Mouse (Mus musculus) forebrain, postnatal 0 days (tissue): ENCODE measurements at regions not wholly inside any gene's neighbourhood (a gene's known extent, or its start where the extent isn't known, plus 50 kb on each side); places are given as distances from the start of the nearest gene placed in this dataset.

Experiments used
- ATAC-seq: fragments of 200-750 bp; cut with Nextera tagmentation; 2 replicates; pipeline ENCODE4 v1.8.0; 2017; ENCODE audit warnings: mild to moderate bottlenecking, moderate library complexity
- DNase-seq: peaks from one replicate; pipeline ENCODE4 v3.0.0-alpha.2; 2015
- H3K27ac ChIP-seq: fragments of 300-500 bp; sonication (generic); 2 replicates; pipeline ENCODE4 v1.5.1; 2014; ENCODE audit warnings: low read depth, mild to moderate bottlenecking, antibody characterized with exemption, low read length, moderate library complexity, mixed read lengths
- H3K27me3 ChIP-seq: fragments of 300-500 bp; sonication (generic); 2 replicates; pipeline ENCODE4 v1.6.1; 2014; ENCODE audit warnings: mild to moderate bottlenecking, low read length, mixed read lengths; ENCODE audit not compliant: insufficient read depth
- H3K36me3 ChIP-seq: fragments of 300-500 bp; sonication (generic); 2 replicates; pipeline ENCODE4 v1.6.1; 2014; ENCODE audit warnings: mild to moderate bottlenecking, moderate library complexity; ENCODE audit not compliant: insufficient read depth
- H3K4me1 ChIP-seq: fragments of 300-500 bp; sonication (generic); 2 replicates; pipeline ENCODE4 v1.6.1; 2014; ENCODE audit warnings: antibody characterized with exemption; ENCODE audit not compliant: insufficient read depth
- H3K4me2 ChIP-seq: fragments of 300-500 bp; sonication (generic); 2 replicates; pipeline ENCODE4 v1.6.1; 2014; ENCODE audit warnings: low read depth, mild to moderate bottlenecking, moderate library complexity
- H3K4me3 ChIP-seq: fragments of 300-500 bp; sonication (generic); 2 replicates; pipeline ENCODE4 v1.5.1; 2014; ENCODE audit warnings: low read depth, low read length, mixed read lengths
- H3K9ac ChIP-seq: fragments of 300-500 bp; sonication (generic); 2 replicates; pipeline ENCODE4 v1.6.1; 2014; ENCODE audit warnings: mild to moderate bottlenecking
- H3K9me3 ChIP-seq: fragments of 300-500 bp; sonication (generic); 2 replicates; pipeline ENCODE4 v1.6.1; 2016; ENCODE audit warnings: low read length
- CTCF ChIP-seq: sonication (generic); IDR thresholded peaks from 2 replicates; pipeline ENCODE4 v1.5.1; 2016; ENCODE audit warnings: antibody characterized with exemption, control low read depth, low read depth
- WGBS: fragments of 180-500 bp; shearing (Covaris S2); extraction: QIAGEN DNeasy Blood & Tissue Kit; methylation state at CpG from one replicate; pipeline ENCODE4 v1.1.7; 2014; 5-methylcytosine and 5-hydroxymethylcytosine counted together

GRCm38 (mm10) chr16:5534385-5534784 lies 278.6 kb upstream of the Eef2kmt start:
- no peaks in the 10 kb centered on the region for H3K4me1 ChIP-seq
- no peaks in the 10 kb centered on the region for H3K36me3 ChIP-seq
- no peaks in the 10 kb centered on the region for H3K27me3 ChIP-seq
- no peak overlapping the region for H3K4me2 ChIP-seq
- no peak overlapping the region for H3K9ac ChIP-seq
- TF ChIP-seq CTCF = no peak
- no peak overlapping the region for H3K27ac ChIP-seq
- ATAC-seq (no peak), DNase-seq (no peak)
- no peak overlapping the region for H3K4me3 ChIP-seq
- 71% methylated on average over 3 of the region's 3 CpGs for WGBS
- H3K9me3 ChIP-seq = no peaks in the 10 kb centered on the region

- H3K27ac ChIP-seq = no peak overlapping the region
- H3K4me3 ChIP-seq = no peak overlapping the region
- no peaks in the 10 kb centered on the region for H3K4me1 ChIP-seq
- TF ChIP-seq CTCF = no peak
- no peak for DNase-seq
- H3K4me2 ChIP-seq = no peak overlapping the region
- 78% methylated on average over 3 of the region's 3 CpGs for WGBS
- no peak for ATAC-seq
- no peaks in the 10 kb centered on the region for H3K9me3 ChIP-seq
- no peaks in the 10 kb centered on the region for H3K27me3 ChIP-seq
- H3K9ac ChIP-seq = no peak overlapping the region
- no peaks in the 10 kb centered on the region for H3K36me3 ChIP-seq
Observed at GRCm38 (mm10) chr16:5532281-5532680, 276.5 kb upstream of the Eef2kmt start.

- DNase-seq (no peak), ATAC-seq (no peak)
- H3K4me3 ChIP-seq = no peak overlapping the region
- H3K27me3 ChIP-seq = no peaks in the 10 kb centered on the region
- H3K36me3 ChIP-seq = no peaks in the 10 kb centered on the region
- no peak overlapping the region for H3K27ac ChIP-seq
- no peak overlapping the region for H3K9ac ChIP-seq
- TF ChIP-seq CTCF = no peak
- WGBS = 94% methylated on average over 2 of the region's 2 CpGs
- no peaks in the 10 kb centered on the region for H3K9me3 ChIP-seq
- no peaks in the 10 kb centered on the region for H3K4me1 ChIP-seq
- H3K4me2 ChIP-seq = no peak overlapping the region
Observed at GRCm38 (mm10) chr16:5529823-5530222, 274.0 kb upstream of the Eef2kmt start.

- no peaks in the 10 kb centered on the region for H3K27me3 ChIP-seq
- H3K4me3 ChIP-seq = no peak overlapping the region
- H3K9ac ChIP-seq = no peak overlapping the region
- H3K9me3 ChIP-seq = no peaks in the 10 kb centered on the region
- ATAC-seq (no peak), DNase-seq (no peak)
- WGBS = 67% methylated on average over 4 of the region's 4 CpGs
- no peaks in the 10 kb centered on the region for H3K36me3 ChIP-seq
- no peaks in the 10 kb centered on the region for H3K4me1 ChIP-seq
- no peak overlapping the region for H3K27ac ChIP-seq
- no peak for TF ChIP-seq CTCF
- H3K4me2 ChIP-seq = no peak overlapping the region
Observed at GRCm38 (mm10) chr16:5527936-5528335, 272.2 kb upstream of the Eef2kmt start.

- H3K27me3 ChIP-seq = no peaks in the 10 kb centered on the region
- no peaks in the 10 kb centered on the region for H3K4me1 ChIP-seq
- no peak overlapping the region for H3K4me3 ChIP-seq
- no peak overlapping the region for H3K4me2 ChIP-seq
- H3K27ac ChIP-seq = no peak overlapping the region
- H3K36me3 ChIP-seq = no peaks in the 10 kb centered on the region
- ATAC-seq (peak; percentile 55; the same call in 1 of the 2 replicates), DNase-seq (no peak)
- no peak overlapping the region for H3K9ac ChIP-seq
- H3K9me3 ChIP-seq = no peaks in the 10 kb centered on the region
- WGBS = 83% methylated on average over 5 of the region's 5 CpGs
- no peak for TF ChIP-seq CTCF
Observed at GRCm38 (mm10) chr16:5524375-5524774, 268.6 kb upstream of the Eef2kmt start.

GRCm38 (mm10) chr16:5523402-5524021 lies 267.7 kb upstream of the Eef2kmt start:
- ATAC-seq (no peak), DNase-seq (no peak)
- Histone ChIP-seq H3K36me3 (no peaks in the 10 kb centered on the region), H3K4me2 (no peak overlapping the region), H3K9ac (no peak overlapping the region), H3K4me1 (no peaks in the 10 kb centered on the region), H3K27ac (no peak overlapping the region), H3K27me3 (no peaks in the 10 kb centered on the region), H3K9me3 (no peaks in the 10 kb centered on the region), H3K4me3 (no peak overlapping the region)
- no peak for TF ChIP-seq CTCF
- WGBS = 61% methylated on average over 7 of the region's 7 CpGs

GRCm38 (mm10) chr16:5517746-5518145 lies 262.0 kb upstream of the Eef2kmt start:
- ATAC-seq = no peak
- no peaks in the 10 kb centered on the region for H3K27me3 ChIP-seq
- H3K36me3 ChIP-seq = no peaks in the 10 kb centered on the region
- no peak overlapping the region for H3K27ac ChIP-seq
- DNase-seq = no peak
- 66% methylated on average over 5 of the region's 5 CpGs for WGBS
- H3K9ac ChIP-seq = no peak overlapping the region
- no peaks in the 10 kb centered on the region for H3K4me1 ChIP-seq
- TF ChIP-seq CTCF = no peak
- no peak overlapping the region for H3K4me2 ChIP-seq
- no peaks in the 10 kb centered on the region for H3K9me3 ChIP-seq
- H3K4me3 ChIP-seq = no peak overlapping the region
